Mouse (Mus musculus): ENCODE results near the gene Samd1.

DNA sequence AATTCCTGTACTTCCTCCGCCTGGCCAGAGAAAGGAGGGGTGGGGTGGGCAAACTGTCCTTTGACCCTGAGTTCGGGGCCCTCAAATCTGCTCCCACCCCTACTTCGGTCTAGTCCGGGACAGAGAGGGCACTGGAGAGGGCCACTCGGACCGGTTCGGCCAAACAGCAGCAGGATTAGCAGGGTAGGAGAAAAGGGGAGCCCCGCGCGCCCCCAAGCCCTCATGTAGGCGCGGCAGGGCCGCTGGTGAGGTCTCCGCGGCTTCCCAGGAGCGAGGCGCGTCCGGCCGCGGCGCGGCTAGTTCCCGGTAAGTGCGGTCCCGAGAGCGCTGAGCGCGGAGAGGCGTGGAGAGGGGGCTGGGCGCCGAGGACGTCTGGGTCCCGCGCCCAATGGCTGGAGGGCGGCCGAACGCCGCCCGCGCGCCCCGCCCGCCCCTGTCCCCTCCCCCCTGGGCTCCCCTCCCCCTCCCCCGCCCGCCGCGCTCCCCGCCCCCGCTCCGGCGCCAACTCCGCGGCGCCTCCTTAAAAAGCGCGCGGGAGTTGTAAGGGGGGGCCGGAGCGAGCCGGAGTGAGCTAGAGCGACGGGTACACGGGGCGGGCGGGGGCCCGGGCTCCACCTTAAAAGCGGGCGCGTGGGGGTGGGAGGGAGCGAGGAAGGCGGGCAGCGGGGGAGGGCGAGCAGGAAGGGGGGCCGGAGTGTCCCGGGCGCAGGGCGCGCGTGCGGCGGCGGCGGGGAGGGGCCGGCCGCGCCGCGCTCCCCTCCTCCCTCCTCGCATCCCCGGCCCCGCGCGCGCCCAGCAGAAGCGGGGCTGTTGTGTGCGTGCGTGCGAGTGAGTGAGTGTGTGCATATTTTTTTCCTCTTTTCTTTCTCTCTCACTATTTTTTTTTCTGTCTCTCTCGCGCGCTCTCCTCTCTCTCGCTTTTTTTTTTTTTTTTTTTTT is 636 bp upstream of the Samd1 start:
- TF ChIP-seq CTCF (IDR thresholded peaks at IDR 0.05; ENCODE audit: low read depth, low read length) (no peak), TAL1 (conservative IDR thresholded peaks at IDR 0.05; ENCODE audit: low read depth, low read length) (no peak), GATA1 (IDR thresholded peaks at IDR 0.05; ENCODE audit: borderline replicate concordance, low read length) (no peak), GATA2 (IDR thresholded peaks at IDR 0.05; ENCODE audit: borderline replicate concordance, low read depth, low read length) (no peak)
